Mouse (Mus musculus) embryo, embryonic 11.5 days (tissue): ENCODE measurements around the gene Atxn1.

Source experiments
- DNase-seq: peaks from one replicate; pipeline ENCODE4 v3.0.0-alpha.2; 2012; ENCODE audit warnings: low read depth, low spot score

Gene Atxn1

DNA sequence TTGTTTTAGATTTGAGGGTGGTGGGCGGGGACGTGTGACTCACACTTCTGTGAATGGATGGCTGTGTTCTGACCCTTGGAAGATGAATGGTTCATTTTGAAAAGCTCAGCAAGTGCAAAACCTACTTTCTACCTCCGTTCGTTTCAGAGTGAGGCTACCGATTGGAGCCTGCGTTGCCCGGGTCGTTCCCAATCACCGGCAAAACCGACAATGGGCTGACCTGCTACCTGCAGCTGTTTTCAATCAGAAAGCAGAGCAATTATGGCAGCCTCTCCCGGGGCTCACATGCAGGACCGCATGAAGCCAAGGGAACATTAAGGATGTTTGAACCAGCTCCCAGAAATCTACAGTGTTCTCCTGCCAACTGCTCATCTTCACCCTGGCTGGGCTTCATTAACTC lies 382.5 kb downstream of the Atxn1 start:
- no peak for DNase-seq

DNA sequence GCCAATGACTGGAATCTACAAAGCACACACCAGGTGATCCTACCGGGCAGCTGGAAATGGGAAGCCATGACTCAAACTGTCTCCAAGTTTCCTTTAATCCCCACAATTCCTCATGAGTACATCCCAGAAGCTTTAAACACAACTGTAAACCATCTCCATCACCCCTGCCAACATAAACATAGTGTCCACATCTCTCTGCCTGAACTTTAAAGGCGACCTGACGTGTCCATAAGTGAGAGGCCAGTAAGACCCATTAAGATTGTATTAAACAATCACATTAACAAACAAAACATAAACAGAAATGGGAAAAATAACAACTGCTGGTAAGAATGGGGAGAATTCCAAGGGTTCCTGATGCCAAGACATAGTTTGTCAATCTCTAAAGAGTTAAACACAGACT lies 385.1 kb downstream of the Atxn1 start:
- no peak for DNase-seq

DNA sequence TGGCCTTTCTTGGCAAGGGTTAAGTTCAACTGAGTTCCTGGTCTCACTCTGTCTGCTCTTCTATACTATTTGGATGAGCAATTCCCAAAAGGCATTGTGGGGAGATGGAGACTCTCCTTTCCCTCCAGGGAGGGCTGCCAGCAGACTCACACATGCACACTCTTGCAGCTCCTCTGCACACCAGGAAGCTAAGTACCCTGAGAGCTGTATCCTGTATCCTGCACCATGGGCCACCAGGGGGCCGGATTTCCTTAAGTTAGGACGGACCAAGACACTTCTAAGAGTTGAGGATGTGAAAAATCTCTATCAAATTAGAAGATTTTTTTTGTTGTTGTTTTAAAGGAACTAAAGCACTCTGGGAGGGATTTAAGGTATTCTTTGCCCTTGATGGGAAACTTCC lies 387.0 kb downstream of the Atxn1 start:
- DNase-seq = no peak

DNA sequence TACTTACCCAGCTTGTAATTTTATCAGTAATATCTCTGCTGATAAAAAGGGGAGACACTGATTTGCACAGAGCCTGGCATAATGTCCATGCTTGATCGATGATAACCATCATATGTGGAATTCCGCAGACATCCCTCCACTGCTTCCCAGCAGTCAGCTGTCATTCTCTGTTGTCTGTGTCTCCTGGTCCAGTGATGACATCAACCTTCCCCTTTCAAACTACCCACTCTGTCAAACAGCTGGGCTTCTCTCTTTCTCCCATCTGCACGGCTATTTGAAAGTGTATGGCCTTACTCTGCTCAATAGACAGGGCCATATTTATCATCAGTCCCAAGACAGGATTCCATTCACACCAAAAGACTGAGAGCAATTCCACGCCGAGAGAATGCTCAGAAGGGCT lies 387.4 kb downstream of the Atxn1 start:
- DNase-seq = no peak

DNA sequence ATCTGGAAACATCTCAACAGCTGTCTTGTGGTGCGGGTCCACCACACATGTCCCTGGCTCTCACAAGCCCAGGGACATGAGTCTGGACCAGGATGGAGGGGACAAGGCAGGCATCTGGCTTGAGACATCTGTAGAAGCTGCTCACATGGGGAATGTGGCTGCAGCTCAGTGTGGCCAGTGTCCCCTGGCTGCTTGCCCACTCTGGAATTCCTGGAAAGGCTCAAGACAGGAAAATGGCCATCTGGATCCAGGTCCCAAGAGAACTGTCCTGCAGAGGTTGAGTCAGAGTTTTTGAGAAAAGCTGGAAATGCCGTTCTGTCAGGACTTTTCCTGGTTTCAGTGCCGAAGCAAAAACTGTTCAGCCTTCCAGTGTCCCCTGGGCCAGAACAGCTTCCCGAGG lies 388.6 kb downstream of the Atxn1 start:
- no peak for DNase-seq

DNA sequence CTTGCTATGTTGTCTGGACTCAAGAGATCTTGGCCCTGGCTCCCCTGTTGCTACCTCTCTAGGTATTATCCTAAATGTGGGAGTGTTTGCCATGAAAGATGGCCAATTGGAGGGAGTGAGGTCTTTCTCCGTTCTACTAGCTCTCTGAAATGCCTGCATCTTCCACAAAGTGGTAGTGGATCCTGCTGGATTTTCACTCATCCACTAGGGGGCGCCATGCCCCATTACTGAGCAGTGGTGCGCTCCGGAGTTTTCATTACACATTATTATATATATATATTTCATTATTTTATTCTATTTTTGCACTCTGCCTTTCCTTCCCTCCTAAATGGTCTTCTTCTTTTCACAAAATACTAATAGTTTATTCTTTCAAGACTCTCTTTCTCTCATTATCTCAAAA lies 392.0 kb downstream of the Atxn1 start:
- no peak for DNase-seq

DNA sequence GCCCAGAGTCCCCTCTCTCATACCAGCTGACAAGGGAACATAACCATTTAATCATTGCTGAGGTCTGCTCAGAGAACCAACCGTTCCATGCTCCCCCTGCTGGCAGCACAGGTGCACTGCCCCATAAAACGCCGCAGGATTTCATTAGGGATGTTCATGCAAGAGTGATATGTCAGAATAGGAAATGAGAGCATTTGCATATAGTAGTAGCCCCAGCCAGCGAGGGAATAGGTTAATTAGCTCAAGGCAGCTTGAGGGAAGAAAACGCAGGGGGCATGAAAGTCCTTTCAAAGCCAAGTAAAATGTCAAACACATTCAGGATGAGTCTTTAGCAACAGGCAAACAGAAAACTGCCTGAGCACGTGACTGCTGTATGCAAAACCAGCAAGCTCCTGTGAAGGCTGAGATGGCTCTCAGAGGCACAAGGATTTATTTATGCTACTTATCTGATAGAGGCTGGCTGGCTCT lies 393.0 kb downstream of the Atxn1 start:
- DNase-seq = peak; percentile 67

DNA sequence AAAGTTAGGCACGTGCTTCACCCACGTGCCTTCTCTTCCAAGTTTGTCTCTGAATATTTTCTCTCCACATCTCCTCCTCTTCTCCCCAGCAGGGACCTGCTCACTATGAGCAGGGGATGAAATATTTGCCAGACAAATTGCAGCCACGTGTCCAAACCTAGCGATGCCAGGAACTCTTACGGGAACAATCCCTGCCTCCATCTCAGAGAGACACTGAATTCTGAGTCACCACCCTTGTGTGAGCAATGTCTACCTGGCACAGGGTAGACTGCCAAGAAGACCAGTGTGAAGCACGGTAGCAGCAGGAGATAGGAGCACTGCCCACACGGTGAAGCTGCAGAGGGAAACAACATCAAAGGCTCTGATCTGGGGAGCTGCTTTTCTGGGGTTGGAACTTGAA lies 394.9 kb downstream of the Atxn1 start:
- DNase-seq = no peak

DNA sequence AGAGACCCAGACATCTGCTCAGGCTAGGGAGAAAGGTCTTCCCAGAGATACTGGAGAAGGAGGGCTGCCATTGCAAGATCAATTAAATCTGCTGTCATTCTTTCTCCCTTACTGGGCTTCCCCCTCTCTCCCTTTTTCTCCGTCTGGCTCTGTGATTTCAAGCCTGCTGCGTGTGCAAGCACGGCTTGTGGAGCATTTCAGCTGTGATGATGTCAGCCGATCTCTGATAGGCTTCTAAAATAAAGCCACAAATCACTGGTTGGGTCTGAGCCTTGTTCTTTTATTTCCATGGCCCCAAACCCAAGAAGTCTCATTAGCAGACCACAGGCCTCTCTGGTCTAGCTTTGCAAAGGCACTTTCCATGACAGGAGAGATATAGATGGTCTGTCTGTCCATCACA lies 399.9 kb downstream of the Atxn1 start:
- no peak for DNase-seq

DNA sequence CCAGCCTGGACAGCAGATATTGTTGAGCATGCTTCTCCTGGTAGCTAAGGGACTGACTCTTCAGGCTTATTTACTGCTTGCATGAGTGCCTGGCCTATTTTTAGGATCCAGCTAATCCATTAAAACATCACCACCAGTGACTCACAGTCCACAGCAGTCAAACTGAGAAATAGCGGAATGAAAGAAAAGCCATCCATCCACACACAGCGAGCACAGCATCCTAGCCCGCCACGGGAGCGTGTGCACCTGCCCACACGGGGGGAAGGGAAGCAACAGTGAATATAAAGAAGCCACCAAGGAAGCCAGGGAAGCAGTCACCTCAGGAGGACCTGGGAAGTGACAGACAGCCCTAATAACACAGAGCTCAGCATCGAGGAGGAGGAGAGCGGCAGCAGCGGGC lies 402.8 kb downstream of the Atxn1 start:
- DNase-seq = no peak

DNA sequence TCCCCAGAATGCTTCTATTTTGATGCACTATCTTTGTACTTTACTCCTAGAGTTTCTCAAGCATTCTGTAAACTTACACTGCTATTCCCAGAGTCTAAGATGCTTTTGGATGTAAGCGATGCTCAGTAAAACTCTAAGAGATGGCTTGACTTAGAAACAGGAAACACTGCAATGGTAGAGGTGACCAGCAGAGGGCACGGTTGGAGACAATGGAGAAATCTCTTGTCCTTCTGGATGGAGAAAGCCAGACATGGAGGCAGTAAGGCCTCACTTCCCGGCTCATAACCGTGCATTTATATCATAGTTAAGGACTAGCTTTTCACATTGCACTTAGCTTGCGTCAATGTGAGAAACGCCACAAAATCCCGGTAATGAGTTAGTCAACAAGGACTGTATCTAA lies 404.3 kb downstream of the Atxn1 start:
- DNase-seq = no peak

DNA sequence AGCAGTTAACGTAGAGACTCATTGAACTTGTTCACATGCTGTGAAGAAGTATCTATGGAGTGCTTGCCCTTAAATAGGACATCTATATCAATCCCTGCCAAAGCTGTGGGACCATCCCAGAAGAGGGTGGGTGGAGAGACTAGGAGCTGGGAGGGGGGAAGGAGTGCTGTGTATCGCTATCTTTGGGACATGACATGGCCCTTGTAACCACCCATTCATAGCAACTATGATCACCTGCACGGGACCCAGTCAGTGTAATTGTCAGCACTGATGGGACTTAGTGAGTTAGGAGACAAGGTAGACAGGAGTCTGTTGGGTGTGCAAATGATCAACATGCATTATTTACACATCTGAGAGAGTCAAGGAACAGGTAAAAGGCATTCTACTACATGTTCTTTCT lies 405.6 kb downstream of the Atxn1 start:
- DNase-seq = no peak

DNA sequence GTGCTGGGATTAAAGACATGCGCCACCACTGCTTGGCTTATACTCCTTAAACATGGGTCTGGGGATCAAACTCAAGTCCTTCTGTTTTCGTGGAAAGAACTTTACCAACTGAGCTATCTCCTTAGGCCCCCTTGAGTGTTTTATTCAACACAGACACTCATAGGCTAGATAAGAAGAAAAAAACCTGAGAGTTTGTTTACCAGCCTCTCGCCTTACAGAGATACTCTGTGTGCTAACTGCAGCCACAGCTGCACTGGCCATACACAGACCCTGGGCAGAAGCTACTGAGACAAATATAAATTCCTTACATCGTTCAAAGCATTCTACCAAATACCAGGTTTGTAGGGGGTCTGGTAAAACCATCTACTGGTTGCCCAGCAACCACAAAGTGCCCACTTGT lies 406.4 kb downstream of the Atxn1 start:
- no peak for DNase-seq

DNA sequence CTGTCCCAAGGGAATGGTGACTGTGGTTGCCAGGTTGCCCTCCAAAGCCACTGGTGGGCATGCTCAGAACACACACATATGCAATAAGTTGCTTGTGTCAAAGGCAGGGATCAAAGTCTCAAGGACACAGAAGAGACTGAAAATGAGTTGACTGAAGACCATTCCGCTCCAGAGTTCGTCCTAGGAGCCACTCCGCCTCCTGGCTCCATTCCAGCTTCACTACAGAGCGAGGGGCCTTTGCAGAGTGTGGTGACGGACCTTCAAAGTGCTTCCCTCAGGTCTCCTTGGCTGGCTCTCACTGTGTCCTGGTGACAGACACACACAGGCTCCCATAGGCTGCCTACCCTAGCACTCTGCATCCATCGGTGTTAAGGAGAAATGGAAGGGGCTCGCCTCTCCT lies 411.1 kb downstream of the Atxn1 start:
- no peak for DNase-seq

DNA sequence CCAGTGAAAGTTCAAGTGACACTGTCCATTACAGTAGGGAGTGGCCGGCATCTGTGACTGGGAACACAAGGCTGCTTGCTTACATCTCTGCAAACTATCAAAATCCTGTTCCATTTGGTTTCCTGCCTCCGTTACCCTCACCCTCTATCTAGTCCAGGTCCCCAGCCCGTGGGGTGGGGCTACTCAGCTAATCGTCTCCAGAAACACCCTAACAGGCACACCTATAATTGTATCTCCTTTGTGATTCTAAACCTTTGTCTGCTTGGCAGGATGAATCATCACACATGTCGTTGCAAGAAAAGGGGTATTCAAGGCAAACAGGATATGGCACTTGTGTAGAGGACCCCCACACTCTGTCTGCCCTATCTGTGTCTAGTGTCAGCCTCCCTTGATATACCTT lies 417.3 kb downstream of the Atxn1 start:
- no peak for DNase-seq

DNA sequence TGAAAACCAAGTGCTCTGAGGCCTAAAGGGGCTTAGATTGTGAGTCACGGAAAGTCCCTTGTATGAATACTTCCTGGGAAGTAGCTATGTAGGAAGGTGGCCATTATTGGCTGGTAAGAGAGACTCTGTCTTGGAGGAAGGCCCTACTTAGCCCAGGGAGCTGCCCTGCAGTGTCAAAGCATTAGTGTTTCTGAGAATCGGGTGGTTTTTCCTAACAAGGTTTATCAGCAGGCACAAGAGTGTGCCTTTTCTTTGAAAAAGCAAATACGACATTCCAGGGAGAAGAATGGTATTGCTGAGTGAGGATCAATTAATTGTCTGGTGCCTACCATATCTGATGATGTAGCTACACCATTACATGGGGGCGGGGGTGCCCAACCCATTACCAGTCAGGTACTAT lies 417.9 kb downstream of the Atxn1 start:
- no peak for DNase-seq

DNA sequence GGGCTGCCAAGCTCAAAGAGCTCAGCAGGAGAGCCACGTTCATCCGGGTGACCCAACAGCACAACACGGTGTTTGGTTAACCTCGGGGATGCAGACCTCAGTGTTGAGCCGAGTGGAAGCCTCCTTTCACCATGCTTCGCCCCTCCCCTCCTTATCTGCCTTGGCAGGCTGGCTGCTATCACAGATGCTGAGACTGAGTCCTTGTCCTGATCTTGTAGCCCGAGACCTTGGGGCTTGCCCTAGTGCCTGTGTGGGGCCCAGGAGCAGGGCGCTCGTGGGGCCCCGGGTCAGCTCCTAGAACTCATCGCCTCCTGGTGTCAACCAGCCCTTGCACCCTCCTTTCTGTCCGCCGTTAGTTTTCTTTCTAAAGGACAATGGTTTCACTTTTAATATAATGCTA lies 418.8 kb downstream of the Atxn1 start:
- no peak for DNase-seq

DNA sequence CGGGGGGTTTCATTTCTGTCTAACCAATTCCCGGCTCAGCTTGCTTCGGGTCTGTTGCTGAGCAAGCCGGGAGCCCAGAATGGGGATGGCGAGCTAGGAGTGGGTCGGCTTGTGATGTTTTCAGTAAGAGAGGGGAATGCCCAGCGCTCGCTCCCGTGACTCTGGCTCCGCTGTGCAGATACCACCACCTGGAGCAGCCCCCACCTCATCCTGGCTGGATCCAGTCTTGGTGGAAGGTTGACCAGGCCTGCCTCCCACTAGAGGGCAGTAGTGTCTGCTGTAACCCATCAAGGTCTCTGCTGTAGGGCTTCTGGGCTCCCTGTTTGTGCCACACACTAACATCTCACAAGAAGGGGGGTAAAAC lies 425.6 kb downstream of the Atxn1 start:
- peak; percentile 65 for DNase-seq

DNA sequence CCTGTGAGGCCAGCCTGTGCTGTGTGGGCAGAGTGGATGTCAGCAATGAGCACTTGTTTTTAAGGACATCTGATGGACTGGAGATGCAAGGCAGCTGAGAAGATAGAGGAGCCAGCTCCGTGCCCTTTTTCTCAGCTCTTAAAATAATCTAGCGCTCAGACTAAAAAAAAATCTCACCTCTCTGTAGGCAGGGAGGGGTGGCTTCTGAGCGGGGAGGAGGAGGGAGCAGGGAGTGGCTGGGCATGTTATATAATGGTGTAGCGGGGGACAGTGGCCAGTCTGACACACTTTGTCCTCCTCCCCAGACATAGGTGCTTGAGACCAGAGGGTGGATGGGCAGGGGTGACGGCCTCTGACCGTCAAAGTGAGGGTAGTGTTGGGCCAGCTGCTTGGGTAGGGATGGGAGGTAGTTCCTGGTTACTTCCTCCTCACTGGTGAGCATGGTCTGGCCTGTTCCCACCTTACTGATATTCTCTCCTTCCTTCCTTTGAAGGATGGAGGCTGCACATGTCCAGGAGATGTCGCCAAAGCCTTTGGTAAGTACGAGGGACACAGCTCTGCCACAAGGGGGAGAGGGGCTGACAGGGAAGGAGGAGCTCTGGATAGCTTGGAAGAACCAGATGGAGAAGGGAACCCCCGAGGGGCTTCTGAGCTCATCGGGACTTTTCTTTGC lies 426.1 kb downstream of the Atxn1 start:
- no peak for DNase-seq

DNA sequence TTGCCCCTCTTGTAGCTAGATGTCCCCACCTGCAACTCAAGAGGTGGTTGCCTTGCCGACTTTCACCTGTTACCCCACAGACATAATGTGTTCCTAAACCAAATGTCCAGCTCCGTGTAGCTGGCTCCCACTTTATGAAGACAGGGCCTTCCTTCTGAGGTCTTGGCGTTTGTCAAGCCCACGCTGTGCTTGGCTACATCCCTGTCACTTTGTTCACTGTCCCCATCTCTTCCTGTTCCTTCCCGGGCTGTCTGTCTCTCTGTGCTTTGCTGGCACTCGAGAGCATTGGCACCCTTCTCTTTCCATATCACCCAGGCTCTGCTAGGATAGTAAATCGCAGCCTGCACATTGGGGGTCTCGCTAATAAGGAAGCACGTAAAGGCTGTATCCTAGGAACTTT lies 426.7 kb downstream of the Atxn1 start:
- no peak for DNase-seq

DNA sequence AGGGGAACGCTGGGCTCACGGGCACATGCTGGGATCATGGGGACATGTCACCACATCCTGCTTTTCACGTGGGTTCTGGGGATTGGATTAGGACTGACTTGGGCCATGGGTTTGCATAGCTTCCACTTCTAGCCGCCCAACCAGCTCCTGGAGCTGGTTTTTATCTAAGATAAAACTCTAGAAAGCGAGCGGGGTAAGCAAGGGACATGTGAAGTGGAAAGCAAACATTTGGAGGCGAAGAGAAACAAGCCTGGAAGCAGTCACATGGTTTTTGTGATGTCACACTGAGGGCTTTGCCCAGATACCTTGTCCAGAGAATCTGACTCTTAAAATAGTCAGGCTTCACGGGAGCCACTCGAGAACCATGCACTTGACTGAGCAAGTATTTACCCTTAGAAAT lies 427.7 kb downstream of the Atxn1 start:
- DNase-seq = no peak

DNA sequence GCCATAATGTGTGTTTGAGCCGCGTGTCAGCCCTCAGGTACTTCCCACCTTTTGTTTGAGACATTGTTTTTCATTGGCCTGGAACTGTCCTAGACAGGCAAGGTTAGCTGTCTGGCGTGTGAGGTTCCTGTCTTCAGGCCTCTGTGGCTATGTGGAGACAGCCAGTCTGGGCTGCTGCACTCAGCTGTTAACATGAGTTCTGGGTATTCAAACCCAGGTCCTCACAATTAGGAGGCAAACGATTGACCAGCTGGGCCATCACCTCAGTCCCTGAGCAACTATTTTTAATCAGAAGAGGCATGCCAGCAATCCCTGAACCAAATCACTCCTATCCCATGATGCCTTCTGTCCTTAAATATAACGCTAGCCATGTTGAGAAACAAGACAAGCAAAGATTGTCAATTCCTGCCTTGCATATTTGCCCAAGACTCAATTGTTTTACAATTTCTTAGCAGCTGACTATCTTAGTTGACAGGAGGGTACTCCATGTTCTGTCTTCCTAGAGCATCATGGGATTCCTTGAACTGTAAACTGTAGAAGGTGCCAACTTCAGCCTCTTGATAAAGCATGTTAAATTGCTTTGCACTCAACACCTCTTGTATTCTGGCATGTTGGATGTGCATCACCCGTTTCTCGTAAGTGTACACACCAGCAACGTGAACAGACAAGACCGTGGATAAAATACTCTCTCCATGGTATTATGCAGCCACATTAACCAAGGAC lies 428.9 kb downstream of the Atxn1 start:
- no peak for DNase-seq

DNA sequence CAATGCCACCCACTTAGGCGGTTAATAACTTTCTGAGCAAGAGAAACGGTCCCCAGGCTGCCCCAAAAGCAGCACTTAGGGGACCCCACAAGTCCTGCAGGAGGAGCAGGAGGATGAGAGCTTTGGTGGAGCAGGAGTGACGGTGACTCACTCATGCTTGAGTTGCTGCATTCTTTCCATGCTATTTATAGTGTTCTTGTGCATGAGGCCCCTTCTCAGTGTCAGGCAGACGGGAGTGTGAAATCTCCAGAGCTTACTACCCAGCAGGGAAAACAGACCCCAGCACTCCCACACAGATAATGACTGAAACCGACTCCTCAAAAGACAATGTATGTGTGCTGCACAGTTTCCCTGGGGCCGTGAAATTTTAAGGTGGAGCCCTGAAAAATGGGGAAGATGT lies 434.1 kb downstream of the Atxn1 start:
- no peak for DNase-seq

DNA sequence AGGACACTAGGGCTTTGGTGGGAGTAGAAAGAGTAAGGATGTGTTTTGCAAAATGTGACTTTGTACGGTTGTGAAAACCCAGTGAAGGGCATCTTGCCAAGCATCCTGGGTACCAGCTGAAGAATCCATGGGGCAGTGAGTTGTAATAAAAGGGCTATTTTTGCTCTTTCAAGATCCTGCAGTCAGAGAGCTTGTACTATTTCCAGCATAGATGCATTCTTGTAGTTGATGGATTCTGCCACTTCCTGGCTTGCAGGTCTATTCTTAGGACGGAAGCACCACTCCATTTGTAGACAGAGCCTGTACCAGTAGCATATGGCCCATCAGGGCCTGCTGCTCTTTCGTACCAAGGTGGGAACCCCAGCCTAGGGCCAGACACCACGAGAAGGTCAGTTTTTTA lies 436.0 kb downstream of the Atxn1 start:
- no peak for DNase-seq
